Mouse (Mus musculus) spleen, adult 2 months (tissue): ENCODE data around the gene Cd5.

Experiments used
- CTCF ChIP-seq: fragments of 200-500 bp; IDR thresholded peaks from 2 replicates; pipeline ENCODE4 v1.5.1; 2011; ENCODE audit warnings: mild to moderate bottlenecking, inconsistent platforms; ENCODE audit not compliant: insufficient read depth, insufficient read length, insufficient replicate concordance; ENCODE audit errors: extremely low read depth
- POLR2A ChIP-seq: fragments of 200-500 bp; IDR thresholded peaks from 2 replicates; pipeline ENCODE4 v1.6.1; 2011; ENCODE audit warnings: low read depth, low read length, inconsistent platforms

DNA sequence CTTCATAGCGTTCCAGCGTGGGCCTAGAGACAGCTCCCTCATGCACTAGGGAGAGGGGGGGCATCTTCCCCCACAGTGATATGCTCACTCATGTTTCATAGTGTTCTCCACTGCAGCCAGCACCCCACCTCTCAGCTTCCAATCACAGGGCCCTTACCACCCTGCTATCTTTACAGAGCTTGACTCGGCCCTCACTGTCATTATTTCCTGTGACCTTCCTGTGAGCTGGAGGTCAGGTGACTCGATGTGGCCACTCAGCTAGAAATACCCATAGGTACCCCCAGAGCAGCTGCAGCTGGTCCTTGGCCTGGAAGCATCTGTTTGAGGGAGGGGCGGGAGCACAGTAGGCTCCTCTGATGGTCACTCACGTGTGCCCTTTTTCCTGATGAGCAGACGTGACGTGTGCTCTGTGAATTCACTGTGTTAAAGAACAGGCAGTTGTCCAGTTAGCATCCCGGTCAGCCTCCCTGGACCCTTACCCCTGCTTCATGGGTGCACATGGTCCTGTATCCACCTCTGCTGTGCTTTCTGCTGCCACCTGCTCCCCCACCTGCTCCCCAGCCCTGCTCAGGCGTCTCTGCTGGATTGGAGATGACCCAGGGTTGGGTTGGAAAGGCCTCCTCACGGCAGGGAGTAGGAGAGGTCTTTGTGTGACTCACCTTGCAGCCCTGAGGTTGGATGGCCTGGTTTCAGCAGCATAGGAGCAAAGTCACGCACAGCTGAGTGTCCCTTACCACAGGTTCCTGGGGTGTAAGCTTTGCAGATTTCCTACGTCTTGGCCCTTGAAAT, 31.5 kb downstream of the Cd5 start:
- no peak for TF ChIP-seq CTCF
- no peak for TF ChIP-seq POLR2A
